Mouse (Mus musculus) midbrain, postnatal 0 days (tissue): ENCODE data around the gene Arhgap15. TPM values are rescaled to one million over a fixed set of nuclear protein-coding genes. Genes with fewer than 3 reads are reported as not detected.

ENCODE experiments used
- ATAC-seq: fragments of 200-750 bp; cut with Nextera tagmentation; 2 replicates; pipeline ENCODE4 v1.8.0; 2017; ENCODE audit warnings: moderate number of reproducible peaks, mild to moderate bottlenecking, moderate TSS enrichment, moderate library complexity; ENCODE audit not compliant: low FRiP score
- DNase-seq: peaks from one replicate; pipeline ENCODE4 v3.0.0-alpha.2; 2015; ENCODE audit warnings: low spot score
- H3K27ac ChIP-seq: fragments of 300-500 bp; sonication (generic); 2 replicates; pipeline ENCODE4 v1.5.1; 2014; ENCODE audit warnings: low read depth, mild to moderate bottlenecking, low read length, mixed read lengths
- H3K27me3 ChIP-seq: fragments of 300-500 bp; sonication (generic); 2 replicates; pipeline ENCODE4 v1.6.1; 2014; ENCODE audit warnings: low read length, control low read depth, mixed read lengths; ENCODE audit not compliant: insufficient read depth
- H3K36me3 ChIP-seq: fragments of 300-500 bp; sonication (generic); 2 replicates; pipeline ENCODE4 v1.6.1; 2014; ENCODE audit warnings: low read length, control low read depth, mixed read lengths; ENCODE audit not compliant: insufficient read depth
- H3K4me1 ChIP-seq: fragments of 300-500 bp; sonication (generic); 2 replicates; pipeline ENCODE4 v1.6.1; 2014; ENCODE audit warnings: mild to moderate bottlenecking, control low read depth, antibody characterized with exemption, low read length, mixed read lengths; ENCODE audit not compliant: insufficient read depth
- H3K4me2 ChIP-seq: fragments of 300-500 bp; sonication (generic); 2 replicates; pipeline ENCODE4 v1.6.1; 2014; ENCODE audit warnings: low read depth, mild to moderate bottlenecking, low read length, mixed read lengths; ENCODE audit not compliant: poor library complexity, severe bottlenecking
- H3K4me3 ChIP-seq: fragments of 300-500 bp; sonication (generic); 2 replicates; pipeline ENCODE4 v1.5.1; 2014; ENCODE audit warnings: low read depth, mild to moderate bottlenecking, low read length, moderate library complexity
- H3K9ac ChIP-seq: fragments of 300-500 bp; sonication (generic); replicated peaks from 2 replicates; pipeline ENCODE4 v1.6.1; 2014; ENCODE audit warnings: mild to moderate bottlenecking, low read length, moderate library complexity, mixed read lengths; ENCODE audit not compliant: poor library complexity, severe bottlenecking
- H3K9me3 ChIP-seq: fragments of 300-500 bp; sonication (generic); 2 replicates; pipeline ENCODE4 v1.6.1; 2016; ENCODE audit warnings: low read length, control low read depth
- CTCF ChIP-seq: IDR thresholded peaks from 2 replicates; pipeline ENCODE4 v1.5.1; 2016; ENCODE audit warnings: antibody characterized with exemption, mild to moderate bottlenecking
- WGBS: fragments of 180-500 bp; shearing (Covaris S2); extraction: QIAGEN DNeasy Blood & Tissue Kit; methylation state at CpG from one replicate; pipeline ENCODE4 v1.1.7; 2014; 5-methylcytosine and 5-hydroxymethylcytosine counted together
- polyA plus RNA-seq: library from polyadenylated mRNA; unstranded; fragments of >200 nt; fragmentation: Nextera tagmentation; extraction: Ambion mirVana; gene quantifications from 2 replicates; pipeline ENCODE4 v1.2.1, GENCODE M21; 2015
- total RNA-seq: library from RNA; depleted of rRNA; stranded (reverse); fragments of >200 nt; gene quantifications from 2 replicates; pipeline ENCODE4 v1.2.3, GENCODE M21; 2014

Gene Arhgap15
- total and polyA plus RNA-seq, 2 experiments from 2014 or later, result 0.77 to 1.2 TPM

GRCm38 (mm10) chr2:44129533-44129932 lies 380.9 kb downstream of the Arhgap15 start:
- H3K4me3 ChIP-seq, result no peak overlapping the region
- ATAC-seq (no peak), DNase-seq (no peak)
- no peaks in the 10 kb centered on the region for H3K27me3 ChIP-seq
- H3K9ac ChIP-seq, result no peak overlapping the region
- no peak overlapping the region for H3K27ac ChIP-seq
- no peaks in the 10 kb centered on the region for H3K36me3 ChIP-seq
- no peak overlapping the region for H3K4me2 ChIP-seq
- no peaks in the 10 kb centered on the region for H3K9me3 ChIP-seq
- TF ChIP-seq CTCF, result no peak
- WGBS, result 67% methylated on average over 3 of the region's 3 CpGs
- H3K4me1 ChIP-seq, result no peaks in the 10 kb centered on the region

GRCm38 (mm10) chr2:44131271-44131670 lies 382.6 kb downstream of the Arhgap15 start:
- TF ChIP-seq CTCF, result no peak

GRCm38 (mm10) chr2:44134796-44135195 lies 386.2 kb downstream of the Arhgap15 start:
- H3K9ac ChIP-seq, result no peak overlapping the region
- no peaks in the 10 kb centered on the region for H3K9me3 ChIP-seq
- H3K27ac ChIP-seq, result no peak overlapping the region
- no peaks in the 10 kb centered on the region for H3K36me3 ChIP-seq
- TF ChIP-seq CTCF, result no peak
- no peak overlapping the region for H3K4me3 ChIP-seq
- DNase-seq (no peak), ATAC-seq (no peak)
- no peak overlapping the region for H3K4me2 ChIP-seq
- WGBS, result 76% methylated on average over 3 of the region's 3 CpGs
- H3K27me3 ChIP-seq, result no peaks in the 10 kb centered on the region
- H3K4me1 ChIP-seq, result no peaks in the 10 kb centered on the region

More at GRCm38 (mm10) chr2:44131271-44131670, 382.6 kb downstream of the Arhgap15 start:
- Histone ChIP-seq H3K4me2 (no peak overlapping the region), H3K36me3 (no peaks in the 10 kb centered on the region), H3K27me3 (no peaks in the 10 kb centered on the region), H3K27ac (no peak overlapping the region), H3K9me3 (no peaks in the 10 kb centered on the region), H3K9ac (no peak overlapping the region), H3K4me1 (no peaks in the 10 kb centered on the region), H3K4me3 (no peak overlapping the region)
- ATAC-seq (no peak), DNase-seq (no peak)
- 86% methylated on average over 3 of the region's 3 CpGs for WGBS

GRCm38 (mm10) chr2:44140455-44140854 lies 391.8 kb downstream of the Arhgap15 start:
- H3K27ac ChIP-seq, result no peak overlapping the region

GRCm38 (mm10) chr2:44142152-44142551 lies 393.5 kb downstream of the Arhgap15 start:
- Histone ChIP-seq H3K9ac (no peak overlapping the region), H3K9me3 (no peaks in the 10 kb centered on the region), H3K27me3 (no peaks in the 10 kb centered on the region), H3K27ac (no peak overlapping the region), H3K36me3 (no peaks in the 10 kb centered on the region), H3K4me2 (no peak overlapping the region), H3K4me3 (no peak overlapping the region), H3K4me1 (no peaks in the 10 kb centered on the region)
- WGBS, result 81% methylated on average over 9 of the region's 9 CpGs
- no peak for TF ChIP-seq CTCF
- ATAC-seq, result no peak
- DNase-seq, result no peak

More at GRCm38 (mm10) chr2:44140455-44140854, 391.8 kb downstream of the Arhgap15 start:
- ATAC-seq (no peak), DNase-seq (no peak)
- WGBS, result 91% methylated on average over 4 of the region's 4 CpGs
- H3K36me3 ChIP-seq, result no peaks in the 10 kb centered on the region
- no peak overlapping the region for H3K9ac ChIP-seq
- no peak overlapping the region for H3K4me2 ChIP-seq
- H3K4me1 ChIP-seq, result no peaks in the 10 kb centered on the region
- H3K4me3 ChIP-seq, result no peak overlapping the region
- no peaks in the 10 kb centered on the region for H3K9me3 ChIP-seq
- H3K27me3 ChIP-seq, result no peaks in the 10 kb centered on the region
- TF ChIP-seq CTCF, result no peak

GRCm38 (mm10) chr2:44142611-44143010 lies 394.0 kb downstream of the Arhgap15 start:
- Histone ChIP-seq H3K27ac (no peak overlapping the region), H3K9ac (no peak overlapping the region), H3K36me3 (no peaks in the 10 kb centered on the region), H3K4me2 (no peak overlapping the region), H3K4me1 (no peaks in the 10 kb centered on the region), H3K27me3 (no peaks in the 10 kb centered on the region), H3K4me3 (no peak overlapping the region), H3K9me3 (no peaks in the 10 kb centered on the region)
- ATAC-seq (no peak), DNase-seq (no peak)
- 91% methylated on average over 5 of the region's 5 CpGs for WGBS
- no peak for TF ChIP-seq CTCF
